Mouse (Mus musculus) G1E (cell line): Measurements from ENCODE around the gene St3gal5. TPM values are rescaled to one million over a fixed set of nuclear protein-coding genes. Genes with fewer than 3 reads are reported as not detected.

ENCODE experiments used
- ATAC-seq: 2 replicates; pipeline ENCODE4 v1.8.0; 2016; ENCODE audit warnings: mild to moderate bottlenecking; ENCODE audit not compliant: insufficient number of reproducible peaks, poor library complexity, low FRiP score, severe bottlenecking; ENCODE audit errors: extremely low read depth
- DNase-seq: peaks from one replicate; pipeline ENCODE4 v3.0.0; 2012; ENCODE audit warnings: low spot score
- H3K27me3 ChIP-seq: 2 replicates; pipeline ENCODE4 v1.6.1; 2012; ENCODE audit warnings: mild to moderate bottlenecking, low read length, inconsistent platforms; ENCODE audit not compliant: insufficient read depth
- H3K36me3 ChIP-seq: replicated peaks from 2 replicates; pipeline ENCODE3; 2012; ENCODE audit warnings: mild to moderate bottlenecking, inconsistent platforms
- H3K4me1 ChIP-seq: 2 replicates; pipeline ENCODE4 v1.6.1; 2012; ENCODE audit warnings: low read depth, low read length, inconsistent platforms, mixed read lengths; ENCODE audit not compliant: insufficient read depth
- H3K4me3 ChIP-seq: 2 replicates; pipeline ENCODE4 v1.5.1; 2012; ENCODE audit warnings: low read depth, mild to moderate bottlenecking, inconsistent platforms, low read length, moderate library complexity, mixed read lengths
- H3K9me3 ChIP-seq: replicated peaks from 2 replicates; pipeline ENCODE4 v1.6.1; 2012; ENCODE audit warnings: inconsistent platforms
- CTCF ChIP-seq: IDR thresholded peaks from 2 replicates; pipeline ENCODE4 v1.5.1; 2012; ENCODE audit warnings: low read depth, low read length, inconsistent platforms, mixed read lengths
- GATA1 ChIP-seq: IDR thresholded peaks from 2 replicates; pipeline ENCODE4 v1.6.1; 2012; ENCODE audit warnings: borderline replicate concordance, low read length, inconsistent platforms, mixed read lengths
- GATA2 ChIP-seq: IDR thresholded peaks from 2 replicates; pipeline ENCODE4 v1.6.1; 2012; ENCODE audit warnings: low read depth, low read length, inconsistent platforms, borderline replicate concordance
- POLR2AphosphoS5 ChIP-seq: IDR thresholded peaks from 2 replicates; pipeline ENCODE4 v1.6.1; 2012; ENCODE audit warnings: low read depth, low read length, inconsistent platforms; ENCODE audit not compliant: insufficient replicate concordance
- TAL1 ChIP-seq: conservative IDR thresholded peaks from 2 replicates; pipeline ENCODE4 v1.6.1; 2012; ENCODE audit warnings: low read depth, low read length, inconsistent platforms, mixed read lengths
- polyA plus RNA-seq: library from polyadenylated mRNA; stranded (reverse); fragments of >175 nt; gene quantifications from 2 replicates; pipeline ENCODE4 v1.2.3, GENCODE M21; 2012
- total RNA-seq, 2 experiments: library from RNA; stranded (forward) in 1 of 2; stranded (reverse) in 1 of 2; fragments of 200-1000 nt in 1 of 2; fragments of >200 nt in 1 of 2; fragmentation: Nextera tagmentation in 1 of 2; gene quantifications; 2 replicates each; pipeline ENCODE4 v1.2.3; 2014 to 2017

The St3gal5 gene
- total and polyA plus RNA-seq, 3 experiments: 51.0 to 107 (median 70.0) TPM

GRCm38 (mm10) chr6:72141191-72141590, 43.8 kb downstream of the St3gal5 start:
- TF ChIP-seq GATA1 (no peak), POLR2AphosphoS5 (no peak), GATA2 (no peak), CTCF (no peak), TAL1 (no peak)
- H3K36me3 ChIP-seq: peaks cover 78% of the 10 kb centered on the region
- ATAC-seq: no peak
- no peak overlapping the region for H3K4me3 ChIP-seq
- peaks cover 51% of the 10 kb centered on the region for H3K4me1 ChIP-seq
- no peak for DNase-seq
- no peaks in the 10 kb centered on the region for H3K27me3 ChIP-seq
- H3K9me3 ChIP-seq: peaks cover 17% of the 10 kb centered on the region

GRCm38 (mm10) chr6:72142561-72142960, 45.2 kb downstream of the St3gal5 start:
- Histone ChIP-seq H3K4me1 (peaks cover 38% of the 10 kb centered on the region), H3K4me3 (no peak overlapping the region), H3K27me3 (no peaks in the 10 kb centered on the region), H3K9me3 (peaks cover 22% of the 10 kb centered on the region), H3K36me3 (peaks cover 78% of the 10 kb centered on the region)
- no peak for TF ChIP-seq TAL1
- TF ChIP-seq GATA1: no peak
- TF ChIP-seq GATA2: no peak
- no peak for TF ChIP-seq POLR2AphosphoS5
- TF ChIP-seq CTCF: no peak
- no peak for ATAC-seq
- DNase-seq: no peak

- Histone ChIP-seq H3K4me1 (peaks cover 37% of the 10 kb centered on the region), H3K36me3 (peaks cover 96% of the 10 kb centered on the region)
These were observed 47.0 kb downstream of the St3gal5 start for GRCm38 (mm10) chr6:72144353-72144752.

GRCm38 (mm10) chr6:72146803-72147202, 49.4 kb downstream of the St3gal5 start:
- DNase-seq: no peak
- H3K27me3 ChIP-seq: no peaks in the 10 kb centered on the region
- no peak for ATAC-seq
- TF ChIP-seq CTCF: no peak
- no peak for TF ChIP-seq GATA2
- TF ChIP-seq GATA1: no peak
- no peak for TF ChIP-seq TAL1
- no peak for TF ChIP-seq POLR2AphosphoS5
- peak overlapping the region; percentile 27; the same call in 1 of the 2 replicates for H3K4me3 ChIP-seq
- peaks cover 13% of the 10 kb centered on the region for H3K4me1 ChIP-seq
- peaks cover 31% of the 10 kb centered on the region for H3K9me3 ChIP-seq
- H3K36me3 ChIP-seq: peaks cover 95% of the 10 kb centered on the region

More at GRCm38 (mm10) chr6:72144353-72144752, 47.0 kb downstream of the St3gal5 start:
- Histone ChIP-seq H3K27me3 (no peaks in the 10 kb centered on the region), H3K9me3 (peaks cover 32% of the 10 kb centered on the region), H3K4me3 (no peak overlapping the region)
- no peak for DNase-seq
- no peak for TF ChIP-seq GATA1
- no peak for TF ChIP-seq CTCF
- TF ChIP-seq TAL1: no peak
- no peak for TF ChIP-seq POLR2AphosphoS5
- no peak for TF ChIP-seq GATA2
- no peak for ATAC-seq

GRCm38 (mm10) chr6:72148721-72149120, 51.3 kb downstream of the St3gal5 start:
- TF ChIP-seq TAL1 (no peak), GATA2 (no peak), CTCF (no peak), POLR2AphosphoS5 (no peak), GATA1 (no peak)
- DNase-seq (no peak), ATAC-seq (no peak)
- Histone ChIP-seq H3K4me1 (peaks cover 17% of the 10 kb centered on the region), H3K9me3 (peaks cover 31% of the 10 kb centered on the region), H3K4me3 (no peak overlapping the region), H3K36me3 (peaks cover 95% of the 10 kb centered on the region), H3K27me3 (no peaks in the 10 kb centered on the region)

- no peak for DNase-seq
- H3K4me1 ChIP-seq: peaks cover 16% of the 10 kb centered on the region
- H3K9me3 ChIP-seq: peaks cover 31% of the 10 kb centered on the region
- TF ChIP-seq TAL1 (no peak), CTCF (no peak), POLR2AphosphoS5 (no peak), GATA1 (no peak), GATA2 (no peak)
- peaks cover 89% of the 10 kb centered on the region for H3K36me3 ChIP-seq
- no peak overlapping the region for H3K4me3 ChIP-seq
- ATAC-seq: no peak
- H3K27me3 ChIP-seq: no peaks in the 10 kb centered on the region
These were observed 52.4 kb downstream of the St3gal5 start for GRCm38 (mm10) chr6:72149797-72150196.
